Mouse (Mus musculus) regulatory T cell (primary cell): Measurements from ENCODE around the gene Kncn.

Source experiments
- in situ Hi-C: fragments of 300-600 bp; cut with MboI, MseI; formaldehyde crosslinking; loops from one replicate; pipeline ENCODE4 v1.15.1; 2025; ENCODE audit warnings: high pct_unique_total_duplicates

Gene Kncn

DNA sequence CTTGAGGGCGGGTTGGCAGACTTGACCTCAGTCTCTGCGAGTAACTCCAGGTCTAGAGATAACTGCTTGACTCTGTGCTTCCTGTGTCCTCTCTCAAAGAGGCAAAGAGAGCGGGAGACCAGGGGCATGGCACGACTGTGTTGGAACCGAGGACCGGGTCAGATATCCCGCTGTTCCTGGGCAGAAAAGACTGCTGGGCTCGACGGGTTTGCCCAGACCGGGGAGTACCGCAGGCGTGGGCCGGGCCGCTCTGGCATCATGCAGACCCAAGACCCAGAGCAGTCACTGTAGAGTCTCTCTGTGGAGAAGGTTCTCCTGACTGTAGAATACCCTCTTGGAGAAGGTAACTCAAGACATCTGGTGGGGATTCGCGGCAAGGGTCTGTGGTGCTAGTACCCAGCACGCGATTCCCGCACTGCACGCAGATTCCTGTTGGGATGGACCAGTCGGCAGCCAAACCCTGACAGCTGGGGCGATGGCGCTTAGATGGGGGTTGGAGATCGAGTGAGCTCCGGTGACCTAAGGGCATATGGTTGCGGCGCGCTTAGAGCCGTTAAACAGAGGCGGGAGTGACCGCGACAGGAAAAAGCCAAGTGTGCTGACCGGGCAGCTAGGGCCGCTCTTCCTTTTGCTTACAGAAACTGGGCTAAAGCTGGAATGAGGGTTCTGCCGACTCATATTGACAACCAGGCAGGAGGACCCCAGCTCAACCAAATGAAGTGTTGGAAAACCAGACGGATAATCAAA, 51.8 kb downstream of the Kncn start:
- in situ Hi-C loops: no loop called here

DNA sequence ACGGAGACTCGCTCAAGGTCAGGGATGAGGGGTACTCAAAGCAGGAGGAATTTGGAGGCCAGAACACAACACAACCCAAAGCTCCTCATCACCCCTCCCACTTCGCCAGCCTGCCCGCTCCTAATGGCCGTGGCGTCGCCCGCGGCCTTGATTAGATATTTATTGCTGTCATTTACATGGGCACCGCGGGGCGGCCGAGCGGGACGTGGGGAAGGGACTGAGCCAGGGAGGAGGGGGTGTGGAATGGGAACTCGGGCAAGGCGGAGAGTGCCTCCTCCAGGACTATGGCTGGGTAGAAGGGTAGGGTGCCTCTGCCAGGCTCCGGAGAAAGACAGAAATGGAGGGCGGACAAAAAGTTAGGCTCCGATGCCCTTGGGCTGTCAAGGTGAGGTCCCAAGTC, 52.4 kb downstream of the Kncn start:
- in situ Hi-C loops: no loop called here

DNA sequence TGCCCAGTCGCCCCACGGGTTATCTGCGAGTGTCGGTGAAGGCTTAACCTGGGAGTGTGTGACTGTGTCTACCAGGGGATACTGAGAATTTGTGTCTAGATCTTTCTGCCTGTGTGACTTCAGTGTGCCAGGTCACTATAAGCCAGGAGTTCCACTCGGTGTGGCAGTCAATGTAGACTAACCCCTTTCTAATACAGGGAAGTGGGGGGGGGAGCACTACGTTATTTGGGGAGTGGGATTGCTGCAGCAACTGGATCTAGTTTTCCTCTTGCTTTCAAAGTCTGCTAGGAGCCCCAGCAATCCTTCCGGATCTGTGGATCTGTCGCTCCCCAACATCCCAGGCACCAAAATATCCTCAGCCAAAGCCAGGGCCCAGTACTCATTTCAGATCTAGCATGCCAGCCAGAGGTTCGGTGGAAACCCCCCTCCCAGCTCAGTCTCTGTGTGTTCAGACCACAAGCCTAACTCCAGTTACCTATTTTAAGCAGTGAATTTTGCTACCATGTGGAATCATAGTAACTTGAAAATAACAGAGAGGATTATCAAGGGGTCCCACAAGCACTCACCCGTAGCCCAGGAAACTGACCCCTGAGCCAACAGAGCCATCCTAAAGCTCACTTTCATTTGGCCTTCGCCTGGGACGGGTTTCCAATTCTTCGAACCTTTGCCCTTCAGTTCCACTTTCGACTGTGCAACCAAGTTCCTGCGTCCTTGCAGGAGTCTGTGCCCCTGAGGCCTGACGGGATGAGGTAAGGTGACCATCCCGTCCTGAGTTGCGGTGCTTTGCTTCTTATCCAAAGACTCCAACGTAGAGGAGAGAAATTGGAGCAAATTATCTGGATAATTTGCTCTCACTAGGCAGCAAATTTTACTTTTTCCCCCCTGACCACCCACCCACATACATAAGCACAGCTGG, 53.1 kb downstream of the Kncn start:
- in situ Hi-C loops: no loop called here

DNA sequence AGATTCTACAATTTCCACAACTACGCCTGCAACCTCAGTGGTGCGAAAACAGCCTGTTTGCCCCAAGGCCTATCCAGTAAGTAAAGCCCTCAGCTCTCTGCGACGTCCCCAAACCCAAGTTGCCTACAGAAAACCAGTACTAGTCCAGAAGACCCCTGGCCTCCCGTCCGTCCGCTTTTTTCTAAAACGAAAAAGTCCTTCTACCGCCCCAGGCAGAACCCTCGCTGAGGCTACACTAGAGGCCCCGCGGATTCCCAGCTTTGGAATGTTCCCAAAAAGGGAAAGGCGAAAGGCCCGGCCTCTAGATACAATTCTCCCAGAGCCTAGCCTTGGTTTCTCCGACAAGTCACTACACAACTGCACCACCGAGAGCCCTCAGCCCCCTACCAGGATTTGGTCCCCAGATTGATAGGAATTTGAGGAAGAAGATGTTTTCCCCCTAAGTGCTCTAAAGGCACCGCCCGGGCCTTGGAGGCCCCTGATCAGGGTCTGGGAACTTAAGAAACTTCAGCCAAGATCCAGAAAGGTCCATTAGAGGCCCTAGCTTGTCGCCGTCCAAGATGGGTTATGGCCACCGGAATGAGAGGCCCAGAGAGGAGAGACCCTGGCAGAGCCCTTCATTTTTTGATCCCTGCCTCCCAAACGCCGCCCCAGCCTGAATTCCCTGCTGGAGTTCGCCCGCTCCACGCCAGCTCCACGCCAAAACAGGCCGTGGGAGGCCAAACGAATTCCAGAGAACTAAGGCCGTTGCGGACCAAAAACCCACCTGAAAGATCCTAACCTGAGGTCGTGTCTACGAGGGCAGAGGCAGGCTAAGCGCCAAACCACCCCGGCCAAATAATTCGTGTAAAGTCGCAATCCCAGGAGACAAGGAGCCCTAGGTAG, 54.3 kb downstream of the Kncn start:
- in situ Hi-C loops: no loop called here
